Mouse (Mus musculus) left cerebral cortex, adult 11 months (tissue): ENCODE measurements around the gene Sh2d3c.

ENCODE experiments used
- DNase-seq: peaks from one replicate; pipeline ENCODE4 v3.0.0; 2022; ENCODE audit warnings: low spot score

The Sh2d3c gene

GRCm38 (mm10) chr2:32720681-32721229 lies at the start of gene Sh2d3c:
TSS of gene Sh2d3c (plus strand) at chr2:32721055.
- no peak for DNase-seq

- DNase-seq: no peak
Measured at GRCm38 (mm10) chr2:32671147-32671546, 49.7 kb upstream of the Sh2d3c start.

GRCm38 (mm10) chr2:32671907-32672595 lies 48.8 kb upstream of the Sh2d3c start:
- DNase-seq: no peak

GRCm38 (mm10) chr2:32673176-32673917 lies 47.5 kb upstream of the Sh2d3c start:
- no peak for DNase-seq

- DNase-seq: no peak
Measured at GRCm38 (mm10) chr2:32676821-32677220, 44.0 kb upstream of the Sh2d3c start.

GRCm38 (mm10) chr2:32677683-32678082 lies 43.2 kb upstream of the Sh2d3c start:
- DNase-seq: no peak

GRCm38 (mm10) chr2:32680051-32680451 lies 40.8 kb upstream of the Sh2d3c start:
- no peak for DNase-seq

GRCm38 (mm10) chr2:32680961-32681650 lies 39.7 kb upstream of the Sh2d3c start:
- no peak for DNase-seq

GRCm38 (mm10) chr2:32681754-32682153 lies 39.1 kb upstream of the Sh2d3c start:
- no peak for DNase-seq

- DNase-seq: no peak
Measured at GRCm38 (mm10) chr2:32682721-32683417, 38.0 kb upstream of the Sh2d3c start.

GRCm38 (mm10) chr2:32683701-32684100 lies 37.2 kb upstream of the Sh2d3c start:
- no peak for DNase-seq

- DNase-seq: no peak
Measured at GRCm38 (mm10) chr2:32684681-32685428, 36.0 kb upstream of the Sh2d3c start.

- DNase-seq: no peak
Measured at GRCm38 (mm10) chr2:32685807-32686206, 35.0 kb upstream of the Sh2d3c start.

- no peak for DNase-seq
Measured at GRCm38 (mm10) chr2:32686640-32687039, 34.2 kb upstream of the Sh2d3c start.

GRCm38 (mm10) chr2:32687562-32687961 lies 33.3 kb upstream of the Sh2d3c start:
- DNase-seq: no peak

- DNase-seq: peak; percentile 77
Measured at GRCm38 (mm10) chr2:32689420-32689819, 31.4 kb upstream of the Sh2d3c start.

- DNase-seq: no peak
Measured at GRCm38 (mm10) chr2:32691041-32691440, 29.8 kb upstream of the Sh2d3c start.

- no peak for DNase-seq
Measured at GRCm38 (mm10) chr2:32692496-32692895, 28.4 kb upstream of the Sh2d3c start.

GRCm38 (mm10) chr2:32693282-32693681 lies 27.6 kb upstream of the Sh2d3c start:
- no peak for DNase-seq

GRCm38 (mm10) chr2:32693823-32694411 lies 26.9 kb upstream of the Sh2d3c start:
- peak; percentile 92 for DNase-seq

- DNase-seq: no peak
Measured at GRCm38 (mm10) chr2:32694691-32695090, 26.2 kb upstream of the Sh2d3c start.
